Mouse (Mus musculus): ENCODE results near the gene Avpi1.
"Not testable (repeated sequence)": the region's sequence is repeated elsewhere in the genome, so short reads cannot be mapped to it uniquely, and the experiment has no call there.

The Avpi1 gene

GRCm38 (mm10) chr19:42118596-42118995, 10.3 kb downstream of the Avpi1 start:
- intact Hi-C loops (cut with DNase I) = no loop called here

DNA sequence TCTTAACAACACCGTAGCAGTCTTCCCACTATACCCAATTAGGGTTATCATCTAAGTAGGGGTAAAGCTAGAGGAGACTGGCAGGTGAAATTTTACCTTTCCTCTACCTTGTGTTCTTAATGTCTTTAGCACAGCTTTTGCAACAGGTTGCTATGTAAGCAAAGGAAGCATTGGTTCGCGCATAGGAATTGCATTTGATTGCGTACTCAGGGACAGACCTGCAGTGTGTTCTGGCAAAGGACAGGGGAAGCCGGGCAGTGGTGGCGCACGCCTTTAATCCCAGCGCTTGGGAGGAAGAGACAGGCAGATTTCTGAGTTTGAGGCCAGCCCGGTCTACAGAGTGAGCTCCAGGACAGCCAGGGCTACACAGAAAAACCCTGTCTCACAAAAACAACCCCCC, 10.7 kb downstream of the Avpi1 start:
- intact Hi-C loops (cut with DNase I) = no loop called here

DNA sequence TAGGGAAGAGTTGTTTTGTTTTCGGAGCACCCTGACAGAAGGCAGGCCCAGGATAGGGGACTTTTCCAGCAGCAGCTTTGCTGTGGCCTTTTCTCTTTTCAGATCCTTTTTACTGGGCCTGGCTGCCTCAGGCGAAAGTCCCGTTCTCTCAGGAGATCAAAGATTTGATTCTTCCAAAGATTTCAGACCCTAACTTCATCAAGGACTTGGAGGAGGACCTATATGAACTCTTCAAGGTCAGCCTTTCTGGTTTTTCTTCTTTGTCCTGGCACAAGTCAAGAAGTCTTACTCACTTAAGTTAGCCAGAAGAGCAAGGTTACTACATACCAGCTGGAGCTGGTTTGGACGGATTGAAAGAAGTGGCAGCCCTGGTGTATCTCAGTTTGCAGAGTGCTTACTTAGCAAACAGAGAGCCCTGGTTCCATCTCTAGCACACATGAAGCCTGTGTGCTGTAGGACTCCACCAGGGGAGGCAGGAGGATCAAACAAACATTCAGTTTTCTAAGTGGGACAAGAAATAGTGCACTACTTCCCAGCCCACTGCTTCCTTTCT, 13.0 kb downstream of the Avpi1 start:
- intact Hi-C loops (cut with DNase I) = no loop called here

- intact Hi-C loops (cut with DNase I) = no loop called here
Observed at GRCm38 (mm10) chr19:42104681-42105080, 24.2 kb downstream of the Avpi1 start.

DNA sequence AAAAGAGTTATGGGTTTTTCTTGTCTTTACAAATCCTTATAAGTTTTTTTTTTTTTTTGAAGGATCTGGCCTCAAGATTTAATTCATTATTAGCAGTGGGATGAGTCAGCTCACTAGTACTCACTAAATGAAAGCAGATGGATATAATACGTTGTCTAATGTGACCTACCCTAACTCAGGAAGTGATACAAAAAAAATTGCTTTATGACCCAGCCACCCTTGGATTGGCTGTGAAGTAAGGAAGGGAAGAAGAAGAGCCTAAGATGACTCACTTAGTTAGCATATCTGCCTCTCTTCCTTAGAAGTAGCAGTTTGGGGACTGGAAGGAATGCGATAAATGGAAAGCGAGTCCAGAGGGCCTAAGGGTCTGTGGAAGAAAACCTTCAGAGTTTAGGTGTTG, 29.5 kb downstream of the Avpi1 start:
- intact Hi-C loops (cut with DNase I) = no loop called here

GRCm38 (mm10) chr19:42090637-42091141, 38.2 kb downstream of the Avpi1 start:
- intact Hi-C loops (cut with DNase I) = loop anchor here (5.0 kb wide), 1 partner anchor 37 kb away; the partner anchor contains the start of gene Avpi1

GRCm38 (mm10) chr19:42089748-42090595, 38.9 kb downstream of the Avpi1 start, which contains the start of gene Pi4k2a:
Gene Pi4k2a, plus strand, starts transcription at chr19:42090470.
- intact Hi-C loops (cut with DNase I) = loop anchor here (5.0 kb wide), 1 partner anchor 37 kb away; the partner anchor contains the start of gene Avpi1

GRCm38 (mm10) chr19:42089103-42089747, 39.6 kb downstream of the Avpi1 start:
- intact Hi-C loops (cut with DNase I) = no loop called here

DNA sequence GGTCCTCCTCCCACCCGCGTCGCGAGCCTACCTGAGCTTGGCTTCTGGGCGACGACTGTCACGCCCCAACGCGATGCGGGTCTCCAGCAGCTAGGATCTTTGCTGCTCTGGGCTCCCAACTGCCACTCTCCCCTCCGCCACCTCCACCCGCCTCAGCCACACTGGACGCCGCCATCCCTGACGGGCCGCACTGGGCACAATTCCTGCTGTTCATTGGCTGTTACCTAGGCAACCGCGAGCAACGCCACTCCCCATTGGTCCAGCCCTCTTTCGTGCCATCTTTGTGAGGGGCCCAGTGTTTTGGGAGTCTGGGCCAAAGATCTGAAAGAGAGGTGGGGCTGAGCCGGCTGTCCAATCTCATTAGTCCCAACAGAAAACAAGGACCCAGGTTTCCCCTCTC, 42.7 kb downstream of the Avpi1 start, which contains the start of gene Morn4:
Gene Morn4 (minus strand): TSS at position 192 of the 400 bp plus-strand sequence.
- intact Hi-C loops (cut with DNase I) = no loop called here

DNA sequence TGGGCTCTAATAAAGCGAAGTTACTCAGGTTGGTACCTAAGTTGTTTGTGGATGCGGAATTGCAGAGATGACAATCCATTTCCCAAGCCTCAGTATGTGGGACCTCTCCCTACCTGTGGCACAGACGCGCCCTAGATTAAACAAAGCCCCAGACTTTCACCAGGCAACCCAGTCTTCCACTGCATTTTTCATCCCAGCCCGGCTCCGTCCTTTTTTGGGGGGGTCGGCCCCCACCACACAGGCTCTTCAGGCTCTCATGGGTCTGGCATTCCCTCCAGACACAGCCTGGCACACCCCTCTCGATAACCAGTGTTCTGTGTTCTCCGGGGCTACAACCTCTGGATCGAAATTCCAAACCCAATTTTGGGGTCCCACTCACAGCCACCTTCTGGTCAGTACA, 43.2 kb downstream of the Avpi1 start:
- intact Hi-C loops (cut with DNase I) = no loop called here

- intact Hi-C loops (cut with DNase I) = not testable (repeated sequence)
Observed at GRCm38 (mm10) chr19:42081613-42082012, 47.2 kb downstream of the Avpi1 start.

GRCm38 (mm10) chr19:42080469-42080868, 48.4 kb downstream of the Avpi1 start:
- intact Hi-C loops (cut with DNase I) = no loop called here

DNA sequence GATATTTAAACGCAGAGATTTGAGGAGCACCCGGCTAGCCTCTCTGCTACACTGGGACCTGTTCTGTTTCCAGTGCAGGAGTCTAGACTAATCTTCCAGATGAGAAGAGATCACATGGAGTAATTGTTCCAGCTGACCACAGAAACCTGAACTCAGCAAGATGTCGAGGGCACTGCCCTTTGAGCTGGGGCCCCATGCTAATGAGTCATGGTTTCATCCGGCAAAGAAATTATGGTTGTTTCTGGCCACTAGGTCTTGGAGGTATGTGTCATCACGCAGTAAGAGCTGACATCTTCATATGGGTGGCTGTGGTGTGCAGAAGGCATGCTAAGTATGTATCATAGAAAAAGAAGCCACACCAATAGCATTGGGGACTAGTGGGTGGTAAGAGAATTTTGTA, 48.9 kb downstream of the Avpi1 start:
- intact Hi-C loops (cut with DNase I) = no loop called here

- intact Hi-C loops (cut with DNase I) = no loop called here
Observed at GRCm38 (mm10) chr19:42079006-42079405, 49.9 kb downstream of the Avpi1 start.

DNA sequence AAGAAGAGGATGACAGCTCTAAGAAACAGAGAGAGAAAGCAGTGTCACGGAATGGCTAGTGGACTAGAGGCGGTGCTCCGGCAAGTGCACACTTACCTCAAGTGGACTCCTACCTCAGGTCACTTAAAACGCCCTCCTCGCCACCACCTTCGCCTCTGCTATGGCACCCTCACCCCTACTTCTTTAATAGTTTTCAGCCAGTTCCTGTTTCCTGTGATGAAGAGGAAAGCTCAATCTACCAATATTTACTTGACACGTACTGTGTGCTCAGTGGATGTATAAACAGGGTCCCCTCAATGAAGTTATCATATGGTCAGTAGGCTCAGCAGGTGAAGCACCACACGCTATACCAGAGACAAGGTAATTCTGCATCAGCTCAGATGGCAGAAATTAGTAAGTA, 50.3 kb downstream of the Avpi1 start:
- intact Hi-C loops (cut with DNase I) = no loop called here

DNA sequence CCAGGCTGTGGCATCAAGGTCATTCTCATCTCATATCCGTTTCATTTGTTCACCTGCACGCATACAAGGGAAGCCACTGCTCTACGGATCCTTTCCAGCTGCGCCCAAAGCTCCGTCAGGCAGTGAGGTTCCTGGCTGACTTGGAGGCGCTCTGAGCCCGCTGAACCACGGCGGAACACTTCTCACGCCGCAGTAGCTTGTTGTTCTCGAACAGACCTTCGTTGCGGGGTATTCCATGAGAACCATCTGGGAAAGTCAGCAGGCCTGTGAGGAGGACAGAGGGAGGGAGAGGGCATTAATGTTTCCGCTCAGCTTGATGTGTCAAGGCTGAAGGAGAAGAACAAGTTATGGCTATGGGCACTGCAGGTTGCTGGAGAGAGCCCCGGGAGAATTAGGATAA, 52.9 kb downstream of the Avpi1 start:
- intact Hi-C loops (cut with DNase I) = no loop called here

- intact Hi-C loops (cut with DNase I) = no loop called here
Observed at GRCm38 (mm10) chr19:42075051-42075450, 53.8 kb downstream of the Avpi1 start.

Measured in adrenal gland (tissue).